Mouse (Mus musculus) heart, embryonic 15.5 days (tissue): ENCODE results near the gene Efna1. TPM values are rescaled to one million over a fixed set of nuclear protein-coding genes. Genes with fewer than 3 reads are reported as not detected.

Source experiments
- ATAC-seq: fragments of 200-750 bp; cut with Nextera tagmentation; replicated peaks from 2 replicates; pipeline ENCODE4 v1.8.0; 2017; ENCODE audit warnings: low read depth, moderate TSS enrichment; ENCODE audit not compliant: insufficient number of reproducible peaks, insufficient read depth, low FRiP score
- H3K27ac ChIP-seq: fragments of 300-500 bp; sonication (generic); 2 replicates; pipeline ENCODE4 v1.5.1; 2015; ENCODE audit warnings: mild to moderate bottlenecking, inconsistent platforms
- H3K27me3 ChIP-seq: fragments of 300-500 bp; sonication (generic); 2 replicates; pipeline ENCODE4 v1.6.1; 2015; ENCODE audit warnings: inconsistent platforms
- H3K36me3 ChIP-seq: fragments of 300-500 bp; sonication (generic); 2 replicates; pipeline ENCODE4 v1.6.1; 2015; ENCODE audit warnings: mild to moderate bottlenecking, inconsistent platforms
- H3K4me1 ChIP-seq: fragments of 300-500 bp; sonication (generic); replicated peaks from 2 replicates; pipeline ENCODE4 v1.6.1; 2015; ENCODE audit warnings: inconsistent platforms
- H3K4me2 ChIP-seq: fragments of 300-500 bp; sonication (generic); 2 replicates; pipeline ENCODE4 v1.6.1; 2015; ENCODE audit warnings: inconsistent platforms, mild to moderate bottlenecking, moderate library complexity
- H3K4me3 ChIP-seq: fragments of 300-500 bp; sonication (generic); 2 replicates; pipeline ENCODE4 v1.5.1; 2015; ENCODE audit warnings: mild to moderate bottlenecking, inconsistent platforms
- H3K9ac ChIP-seq: fragments of 300-500 bp; sonication (generic); 2 replicates; pipeline ENCODE4 v1.6.1; 2015; ENCODE audit warnings: mild to moderate bottlenecking, inconsistent platforms
- H3K9me3 ChIP-seq: fragments of 300-500 bp; sonication (generic); replicated peaks from 2 replicates; pipeline ENCODE4 v1.6.1; 2016; ENCODE audit warnings: inconsistent platforms
- WGBS: fragments of 180-500 bp; shearing (Covaris S2); methylation state at CpG from one replicate; pipeline ENCODE4 v1.1.7; 2015; ENCODE audit warnings: mixed read lengths; 5-methylcytosine and 5-hydroxymethylcytosine counted together
- polyA plus RNA-seq: library from polyadenylated mRNA; unstranded; fragments of >200 nt; fragmentation: Nextera tagmentation; extraction: Ambion mirVana; gene quantifications from 2 replicates; pipeline ENCODE4 v1.2.1, GENCODE M21; 2015

Gene Efna1
- polyA plus RNA-seq, 1 experiment from 2014 or later: 35.0 TPM

DNA sequence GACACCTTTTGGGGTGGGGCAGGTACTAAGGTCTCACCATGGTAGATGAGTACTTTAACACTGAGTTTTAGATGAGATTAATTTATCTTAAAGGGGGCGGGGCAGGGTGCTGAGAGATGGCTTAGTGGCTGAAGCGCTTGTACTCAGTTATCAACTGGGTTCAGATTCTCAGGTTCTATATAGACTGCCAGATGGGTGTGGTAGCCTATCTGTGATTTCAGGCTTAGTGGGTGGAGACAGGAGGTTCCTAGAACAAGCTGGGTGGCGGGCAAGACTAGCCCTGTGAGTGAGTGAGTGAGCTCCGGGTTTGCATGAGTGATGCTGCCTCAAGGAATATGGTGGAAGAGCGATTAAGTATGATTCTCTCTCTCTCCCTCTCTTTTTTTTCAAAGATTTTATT lies 25.9 kb downstream of the Efna1 start:
- 81% methylated on average over 5 of the region's 5 CpGs for WGBS
- Histone ChIP-seq H3K4me3 (no peak overlapping the region), H3K4me1 (peaks cover 20% of the 10 kb centered on the region), H3K27ac (no peak overlapping the region), H3K9me3 (no peaks in the 10 kb centered on the region), H3K27me3 (0 out of 2 replicates have a peak, but pooled peaks cover 6% of the 10 kb centered on the region), H3K36me3 (no peaks in the 10 kb centered on the region), H3K9ac (no peak overlapping the region), H3K4me2 (no peak overlapping the region)
- no peak for ATAC-seq

DNA sequence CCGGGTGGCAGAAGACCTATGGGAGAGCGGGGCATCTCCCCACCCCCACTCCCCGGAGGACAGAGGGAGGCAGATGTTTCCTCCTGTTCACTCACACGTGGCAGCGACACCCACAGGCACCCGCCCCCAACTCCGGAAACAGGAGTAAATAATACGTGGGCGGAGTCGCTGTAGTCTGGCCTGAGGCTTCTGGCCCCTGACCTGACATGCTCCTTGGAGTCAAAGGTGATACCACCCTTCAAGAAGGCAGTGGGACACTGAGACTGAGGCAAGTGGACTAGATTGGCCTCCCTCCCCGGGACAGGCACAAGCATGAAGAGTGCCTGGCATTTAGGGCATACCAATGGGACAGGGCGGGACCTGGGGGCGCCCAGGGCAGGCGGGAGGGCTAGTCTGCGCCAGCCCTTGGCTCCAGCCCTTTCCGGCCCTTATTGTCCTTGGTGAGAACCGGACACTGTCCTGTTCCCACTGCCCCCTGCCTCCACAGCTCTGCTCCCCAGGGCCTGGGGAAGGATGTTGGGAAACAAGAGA lies 29.5 kb downstream of the Efna1 start:
- H3K4me1 ChIP-seq: peaks cover 30% of the 10 kb centered on the region
- H3K4me2 ChIP-seq: peak overlapping the region; percentile 38
- ATAC-seq: peak; percentile 51; the same call in 1 of the 2 replicates
- H3K9me3 ChIP-seq: no peaks in the 10 kb centered on the region
- H3K36me3 ChIP-seq: no peaks in the 10 kb centered on the region
- H3K9ac ChIP-seq: no peak overlapping the region
- H3K27ac ChIP-seq: peak overlapping the region; percentile 50
- WGBS: 10% methylated on average over 17 of the region's 17 CpGs
- H3K4me3 ChIP-seq: peak overlapping the region; percentile 10; the same call in 1 of the 2 replicates
- H3K27me3 ChIP-seq: 0 out of 2 replicates have a peak, but pooled peaks cover 6% of the 10 kb centered on the region

GRCm38 (mm10) chr3:89250435-89251040 lies 30.4 kb downstream of the Efna1 start:
- Histone ChIP-seq H3K9ac (no peak overlapping the region), H3K4me3 (no peak overlapping the region), H3K4me1 (peaks cover 37% of the 10 kb centered on the region), H3K36me3 (no peaks in the 10 kb centered on the region), H3K27ac (peak overlapping the region; percentile 50), H3K27me3 (0 out of 2 replicates have a peak, but pooled peaks cover 6% of the 10 kb centered on the region), H3K4me2 (no peak overlapping the region), H3K9me3 (no peaks in the 10 kb centered on the region)
- WGBS: 18% methylated on average over 7 of the region's 7 CpGs
- ATAC-seq: no peak

DNA sequence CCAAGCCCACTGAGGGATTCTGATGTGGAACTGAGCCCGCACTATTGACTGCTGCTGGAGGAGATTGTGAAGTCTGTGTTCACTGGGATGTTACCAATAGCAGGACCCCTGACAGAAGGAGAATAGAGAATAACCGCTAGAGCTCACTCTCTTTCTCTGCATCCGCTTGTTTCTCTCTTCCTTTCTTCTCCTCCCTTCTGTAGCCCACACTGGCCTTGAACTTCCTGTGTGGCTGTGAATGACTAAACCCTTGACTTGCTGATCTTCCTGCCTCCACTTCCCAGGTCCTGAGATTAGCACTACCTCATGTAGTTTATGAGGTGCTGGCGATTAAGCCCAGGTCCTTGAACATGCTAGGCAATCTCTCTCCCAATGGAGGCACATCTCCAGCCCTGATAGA lies 33.5 kb downstream of the Efna1 start:
- Histone ChIP-seq H3K9ac (peak overlapping the region; percentile 84; the same call in 1 of the 2 replicates), H3K4me1 (peaks cover 59% of the 10 kb centered on the region)

DNA sequence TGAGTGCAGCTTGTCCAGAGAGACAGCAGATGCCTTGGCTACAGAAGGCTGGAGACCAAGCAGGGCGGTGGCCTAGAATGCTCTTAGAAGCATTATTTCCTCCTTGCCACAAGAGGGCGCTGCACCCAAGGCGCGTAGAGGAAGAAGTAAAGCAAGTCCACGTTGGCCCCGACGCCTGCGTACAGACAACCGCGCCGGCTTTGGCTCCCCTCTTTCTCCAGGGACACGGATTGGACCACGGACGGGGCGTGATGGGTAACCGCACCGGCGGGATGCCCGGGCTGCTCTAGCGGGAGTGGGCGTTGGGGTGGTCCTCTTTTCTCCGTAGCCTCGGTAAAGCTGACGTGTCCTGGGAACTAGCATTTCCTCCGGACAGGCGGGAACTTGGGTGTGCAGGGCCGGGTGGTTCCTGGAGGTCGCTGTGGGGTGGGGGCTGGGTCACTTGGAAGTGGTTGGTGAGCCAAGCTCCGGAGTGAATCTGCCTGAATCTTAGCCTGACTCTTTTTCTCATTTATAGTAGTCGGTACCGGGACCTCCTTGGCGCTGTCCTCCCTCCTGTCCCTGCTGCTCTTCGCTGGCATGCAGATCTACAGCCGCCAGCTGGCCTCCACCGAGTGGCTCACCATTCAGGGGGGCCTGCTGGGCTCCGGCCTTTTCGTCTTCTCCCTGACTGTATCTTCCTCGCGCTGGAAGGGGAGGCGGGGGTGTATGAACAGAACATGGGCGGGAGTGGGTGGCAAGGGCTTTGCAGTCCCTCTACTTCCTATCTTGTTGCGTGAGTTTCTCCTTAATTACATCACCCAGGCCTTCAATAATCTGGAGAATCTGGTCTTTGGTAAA lies 34.5 kb downstream of the Efna1 start, which contains the start of gene Trim46:
Gene Trim46, minus strand, starts transcription at position 49 of the 840 bp plus-strand sequence.
- Histone ChIP-seq H3K9ac (peak within 1 kb of the TSS; percentile 84), H3K27ac (peak within 1 kb of the TSS; percentile 84), H3K4me1 (peaks cover 50% of the 10 kb centered on the region), H3K9me3 (no peaks in the 10 kb centered on the region), H3K27me3 (peaks cover 20% of the 10 kb centered on the region), H3K4me2 (peak within 1 kb of the TSS; percentile 82), H3K4me3 (peak within 1 kb of the TSS; percentile 90), H3K36me3 (no peaks in the 10 kb centered on the region)
- ATAC-seq: peak; percentile 72
- WGBS: under 1% methylated on average over 42 of the region's 42 CpGs

More for the DNA sequence above, 33.5 kb downstream of the Efna1 start:
- peak overlapping the region; percentile 90 for H3K4me3 ChIP-seq
- peak overlapping the region; percentile 82 for H3K4me2 ChIP-seq
- no peaks in the 10 kb centered on the region for H3K9me3 ChIP-seq
- ATAC-seq: no peak
- no peak overlapping the region for H3K27ac ChIP-seq
- no peaks in the 10 kb centered on the region for H3K36me3 ChIP-seq
- 74% methylated on average over 4 of the region's 4 CpGs for WGBS
- H3K27me3 ChIP-seq: peaks cover 24% of the 10 kb centered on the region

GRCm38 (mm10) chr3:89245688-89246171 lies 35.2 kb downstream of the Efna1 start, which contains the start of gene Krtcap2:
TSS of gene Krtcap2 (plus strand) at chr3:89245966.
- peak within 1 kb of the TSS; percentile 82 for H3K4me2 ChIP-seq
- H3K36me3 ChIP-seq: no peaks in the 10 kb centered on the region
- 5% methylated on average over 20 of the region's 20 CpGs for WGBS
- H3K27ac ChIP-seq: peak within 1 kb of the TSS; percentile 84
- no peaks in the 10 kb centered on the region for H3K9me3 ChIP-seq
- peak within 1 kb of the TSS; percentile 90 for H3K4me3 ChIP-seq
- H3K4me1 ChIP-seq: peaks cover 43% of the 10 kb centered on the region
- peaks cover 20% of the 10 kb centered on the region for H3K27me3 ChIP-seq
- ATAC-seq: peak; percentile 9; the same call in 1 of the 2 replicates
- peak within 1 kb of the TSS; percentile 84 for H3K9ac ChIP-seq

GRCm38 (mm10) chr3:89244982-89245687 lies 35.8 kb downstream of the Efna1 start:
- no peak for ATAC-seq
- Histone ChIP-seq H3K9ac (peak overlapping the region; percentile 32; the same call in 1 of the 2 replicates), H3K27ac (peak overlapping the region; percentile 29; the same call in 1 of the 2 replicates), H3K27me3 (peaks cover 20% of the 10 kb centered on the region), H3K4me3 (peak overlapping the region; percentile 90), H3K4me1 (peaks cover 40% of the 10 kb centered on the region), H3K4me2 (peak overlapping the region; percentile 82), H3K36me3 (no peaks in the 10 kb centered on the region), H3K9me3 (no peaks in the 10 kb centered on the region)
- 0% methylated on average over 23 of the region's 26 CpGs for WGBS

DNA sequence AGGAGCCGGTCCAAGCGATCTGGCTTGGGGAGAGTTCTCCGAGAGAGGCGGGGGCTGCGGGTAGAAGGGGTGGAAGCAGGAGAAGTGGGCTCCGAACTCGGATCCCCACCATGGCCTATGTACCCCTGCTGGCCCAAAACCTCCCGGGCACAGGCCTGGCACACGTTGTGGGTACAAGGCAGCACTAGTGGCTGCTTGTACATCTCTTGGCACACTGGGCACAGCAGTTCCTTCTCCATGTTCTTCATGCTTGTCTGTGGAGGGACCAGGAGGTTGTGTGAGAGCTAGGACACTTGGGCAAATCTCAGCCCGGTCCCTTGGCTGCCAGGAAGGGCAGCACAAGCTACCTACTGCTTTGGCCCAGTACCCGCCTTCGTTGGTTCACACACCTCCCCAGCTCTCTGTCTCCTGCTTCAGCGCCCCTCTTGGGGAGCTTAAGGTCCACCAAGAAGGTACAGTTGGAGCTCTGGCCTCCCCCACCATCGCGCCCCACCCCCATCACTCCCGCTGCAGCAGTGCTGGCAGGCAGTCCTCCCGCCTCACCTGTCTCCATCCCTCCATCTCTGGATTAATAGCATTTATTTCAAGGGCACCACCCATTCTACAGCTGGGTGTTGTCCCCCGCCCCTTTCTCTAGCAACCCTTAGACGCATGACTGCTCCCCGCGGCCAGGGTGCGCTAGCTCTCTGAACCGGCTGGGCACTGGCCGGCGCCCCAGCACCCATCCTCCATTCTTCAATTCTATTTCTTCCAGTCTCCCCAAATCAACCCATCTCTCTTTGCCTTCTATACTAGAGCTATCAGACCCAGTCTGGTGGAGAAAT lies 36.6 kb downstream of the Efna1 start:
- H3K36me3 ChIP-seq: no peaks in the 10 kb centered on the region
- peaks cover 20% of the 10 kb centered on the region for H3K27me3 ChIP-seq
- H3K27ac ChIP-seq: peak overlapping the region; percentile 29; the same call in 1 of the 2 replicates
- ATAC-seq: 0 out of 2 replicates have a peak, but pooled peaks have one; percentile 9
- H3K9ac ChIP-seq: peak overlapping the region; percentile 32; the same call in 1 of the 2 replicates
- H3K9me3 ChIP-seq: no peaks in the 10 kb centered on the region
- H3K4me3 ChIP-seq: peak overlapping the region; percentile 90
- H3K4me1 ChIP-seq: peaks cover 40% of the 10 kb centered on the region
- 14% methylated on average over 25 of the region's 25 CpGs for WGBS
- peak overlapping the region; percentile 82 for H3K4me2 ChIP-seq

- Histone ChIP-seq H3K4me1 (peaks cover 40% of the 10 kb centered on the region), H3K4me2 (peak overlapping the region; percentile 46), H3K27me3 (peaks cover 21% of the 10 kb centered on the region), H3K27ac (no peak overlapping the region), H3K9me3 (no peaks in the 10 kb centered on the region), H3K9ac (no peak overlapping the region), H3K4me3 (no peak overlapping the region), H3K36me3 (no peaks in the 10 kb centered on the region)
- no peak for ATAC-seq
- 17% methylated on average over 14 of the region's 14 CpGs for WGBS
Observed at GRCm38 (mm10) chr3:89243609-89244008, 37.3 kb downstream of the Efna1 start.

DNA sequence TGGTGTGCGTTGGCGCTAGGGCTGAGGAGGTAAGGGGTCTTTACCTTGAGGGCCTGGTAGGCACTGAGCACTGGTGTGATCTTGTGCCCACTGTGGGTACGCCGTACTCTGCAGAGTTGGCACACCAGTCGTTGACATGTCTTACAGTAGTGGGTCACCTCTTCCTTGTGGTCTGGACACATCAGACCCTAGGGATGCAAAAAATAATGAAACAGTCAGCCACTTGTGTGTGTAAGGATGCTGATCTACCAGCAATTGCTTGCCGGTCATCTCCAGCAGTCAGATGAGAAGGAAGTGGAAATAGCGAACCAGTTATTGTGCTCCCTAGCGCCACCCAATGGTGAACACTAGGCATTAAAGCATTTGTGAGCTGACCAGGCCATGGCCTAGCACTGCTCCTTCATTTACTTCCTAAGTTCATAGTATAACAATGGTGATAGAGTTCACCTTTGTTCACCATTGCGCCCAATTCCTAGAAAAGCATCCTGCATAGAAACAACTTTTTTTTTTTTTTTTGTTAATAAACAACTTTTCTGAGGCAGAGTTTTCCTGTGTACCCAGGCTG lies 38.5 kb downstream of the Efna1 start:
- WGBS: 69% methylated on average over 9 of the region's 9 CpGs
- Histone ChIP-seq H3K36me3 (no peaks in the 10 kb centered on the region), H3K9me3 (no peaks in the 10 kb centered on the region), H3K27me3 (peaks cover 23% of the 10 kb centered on the region), H3K4me2 (no peak overlapping the region), H3K9ac (no peak overlapping the region), H3K4me1 (peaks cover 36% of the 10 kb centered on the region), H3K27ac (no peak overlapping the region), H3K4me3 (no peak overlapping the region)
- no peak for ATAC-seq
